Mouse (Mus musculus): Measurements from ENCODE around the gene Cyren.

Gene Cyren

DNA sequence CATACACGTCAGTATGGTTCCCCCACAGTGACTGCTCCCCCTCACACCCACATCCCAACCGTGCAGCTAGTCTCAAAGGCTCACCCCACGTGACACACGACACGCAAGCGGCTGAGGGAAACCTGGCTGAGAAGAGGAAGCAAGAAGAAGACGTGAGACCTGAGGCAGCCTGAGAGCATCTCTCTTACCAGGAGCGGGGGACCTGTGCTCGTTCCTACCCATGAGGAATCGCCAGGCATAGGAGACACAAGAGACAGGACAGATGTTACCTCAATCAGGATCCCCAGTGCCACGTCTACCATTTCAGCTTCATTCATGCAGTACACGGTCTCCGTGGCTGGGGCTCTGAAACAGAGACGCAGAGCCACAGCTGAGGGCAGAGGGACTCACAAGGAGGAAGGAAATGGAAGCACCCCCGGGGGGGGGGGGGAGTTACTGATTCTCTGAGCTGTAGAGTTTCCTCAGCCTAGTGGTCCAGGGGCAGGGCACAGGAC lies 2.5 kb downstream of the Cyren start:
- no peaks in the 10 kb centered on the region for H3K9me3 ChIP-seq (ENCODE audit: low read length)
- no peak overlapping the region for H3K4me3 ChIP-seq (replicated peaks; ENCODE audit: low read length)
- H3K36me3 ChIP-seq (ENCODE audit: insufficient read depth, low read length) = 0 out of 2 replicates have a peak, but pooled peaks cover 3% of the 10 kb centered on the region
- TF ChIP-seq NANOG (IDR thresholded peaks at IDR 0.05; ENCODE audit: borderline replicate concordance, low read length) (no peak), POU5F1 (IDR thresholded peaks at IDR 0.05; ENCODE audit: borderline replicate concordance, low read length) (no peak), CTCF (conservative IDR thresholded peaks at IDR 0.05; ENCODE audit: low read length) (no peak)
- H3K27me3 ChIP-seq (ENCODE audit: insufficient read depth, low read length) = peaks cover 11% of the 10 kb centered on the region
- peaks cover 58% of the 10 kb centered on the region for H3K4me1 ChIP-seq (replicated peaks; ENCODE audit: low read depth, low read length)

DNA sequence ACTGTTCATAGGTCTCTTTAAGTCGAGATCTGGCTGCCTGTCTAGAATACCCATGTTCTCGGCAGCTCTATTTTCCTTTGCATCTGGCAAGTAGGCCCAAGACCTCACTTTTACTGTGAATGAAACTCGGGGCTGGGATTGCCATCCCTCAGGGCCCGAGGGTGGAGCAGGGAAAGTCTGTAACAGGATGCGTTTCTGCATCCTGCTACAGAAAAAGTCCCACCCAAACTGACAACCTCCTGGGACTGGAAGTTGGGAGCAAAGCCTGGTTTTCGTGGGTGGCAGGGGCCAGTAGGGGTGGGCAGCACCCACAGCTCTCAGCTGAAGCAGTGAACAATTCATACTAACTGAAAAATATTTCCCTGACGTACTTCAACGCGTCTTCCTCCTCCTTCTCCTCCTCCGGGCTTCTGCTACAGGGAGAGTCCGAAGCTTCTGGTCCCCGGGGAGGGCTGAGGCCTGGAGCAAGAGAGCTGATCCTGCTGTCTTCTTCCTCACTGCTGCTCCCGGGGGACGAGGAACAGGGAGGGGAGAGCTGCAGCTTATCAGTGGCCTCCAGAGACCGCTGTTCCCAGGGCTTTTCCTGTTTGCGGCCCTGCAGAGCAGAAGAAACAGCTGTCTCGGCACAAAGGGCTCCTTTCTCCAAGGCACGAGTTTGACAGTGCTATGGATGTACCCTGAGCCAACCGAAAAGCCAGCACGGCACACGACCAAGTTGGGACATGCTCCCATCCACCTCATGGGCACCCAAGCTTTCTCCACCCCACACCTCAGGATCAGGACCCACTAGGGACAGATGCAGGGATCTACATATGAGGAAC lies 3.5 kb downstream of the Cyren start:
- TF ChIP-seq NANOG (IDR thresholded peaks at IDR 0.05; ENCODE audit: borderline replicate concordance, low read length) = no peak
- TF ChIP-seq CTCF (conservative IDR thresholded peaks at IDR 0.05; ENCODE audit: low read length) = no peak

DNA sequence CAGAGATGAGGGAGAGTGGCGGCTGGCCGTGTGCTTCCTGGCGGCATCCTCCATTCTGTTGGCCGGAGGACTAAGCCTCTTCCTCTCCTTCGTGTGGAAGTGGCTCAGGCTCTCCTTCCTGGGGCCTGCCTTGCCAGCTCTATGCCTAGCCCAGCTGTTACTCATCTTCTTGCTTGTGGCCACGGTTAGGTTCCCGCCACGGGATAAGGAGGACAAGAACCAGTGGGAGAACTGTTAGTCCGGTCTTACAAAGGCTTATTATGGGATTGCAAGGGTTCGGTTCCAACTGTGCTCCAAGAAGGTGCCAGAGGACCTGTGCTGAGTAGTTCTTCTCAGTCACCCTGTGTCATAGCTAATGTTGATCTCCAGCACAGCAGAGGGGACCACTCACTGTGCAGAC lies 5.0 kb downstream of the Cyren start:
- no peaks in the 10 kb centered on the region for H3K9me3 ChIP-seq (ENCODE audit: low read length)
- H3K4me1 ChIP-seq (replicated peaks; ENCODE audit: low read depth, low read length) = peaks cover 58% of the 10 kb centered on the region
- H3K36me3 ChIP-seq (ENCODE audit: insufficient read depth, low read length) = no peaks in the 10 kb centered on the region
- TF ChIP-seq POU5F1 (IDR thresholded peaks at IDR 0.05; ENCODE audit: borderline replicate concordance, low read length) (no peak), CTCF (conservative IDR thresholded peaks at IDR 0.05; ENCODE audit: low read length) (no peak), NANOG (IDR thresholded peaks at IDR 0.05; ENCODE audit: borderline replicate concordance, low read length) (no peak)
- H3K4me3 ChIP-seq (replicated peaks; ENCODE audit: low read length) = no peak overlapping the region
- H3K27me3 ChIP-seq (ENCODE audit: insufficient read depth, low read length) = peaks cover 22% of the 10 kb centered on the region

More for the DNA sequence above, 3.5 kb downstream of the Cyren start:
- Histone ChIP-seq H3K4me1 (replicated peaks; ENCODE audit: low read depth, low read length) (peaks cover 59% of the 10 kb centered on the region), H3K27me3 (ENCODE audit: insufficient read depth, low read length) (peaks cover 18% of the 10 kb centered on the region), H3K36me3 (ENCODE audit: insufficient read depth, low read length) (no peaks in the 10 kb centered on the region), H3K4me3 (replicated peaks; ENCODE audit: low read length) (no peak overlapping the region), H3K9me3 (ENCODE audit: low read length) (no peaks in the 10 kb centered on the region)

DNA sequence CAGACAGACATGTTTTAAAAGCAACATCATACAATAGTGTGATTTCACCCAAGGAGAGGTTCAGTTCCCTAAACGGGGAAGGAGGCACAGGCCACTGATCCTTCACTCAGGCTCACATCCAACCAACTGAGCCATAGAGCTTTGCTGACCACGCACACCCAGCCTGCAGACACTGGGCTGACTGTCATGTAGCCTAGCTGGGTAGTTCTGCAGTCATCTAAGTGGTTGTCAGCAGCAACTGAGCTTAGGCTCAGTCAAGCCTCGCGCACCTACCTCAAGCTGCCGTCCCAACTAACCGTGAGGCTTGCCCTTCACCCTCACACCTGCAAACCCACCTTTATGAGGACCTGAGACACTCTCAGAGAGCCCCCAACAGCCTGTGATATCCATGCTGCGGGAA lies 5.9 kb downstream of the Cyren start:
- H3K36me3 ChIP-seq (ENCODE audit: insufficient read depth, low read length) = no peaks in the 10 kb centered on the region

DNA sequence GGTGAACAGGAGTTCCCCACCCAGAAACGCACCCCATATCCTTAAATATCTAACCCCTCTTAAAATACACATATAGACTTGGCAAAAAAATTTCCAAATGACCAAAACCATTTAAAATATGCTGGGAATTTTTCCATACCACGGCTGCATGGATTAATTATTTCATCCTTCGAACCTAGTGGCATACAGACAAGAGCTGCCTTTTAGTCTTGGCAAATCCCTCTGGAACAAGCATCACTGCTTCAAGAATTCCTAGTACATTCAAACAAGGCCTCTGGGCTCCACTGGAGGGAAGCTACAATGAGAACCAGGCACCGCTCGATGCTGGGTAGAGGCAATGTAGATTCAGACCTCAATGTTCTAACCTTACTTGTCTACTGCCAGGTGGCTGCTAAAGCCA lies 7.1 kb downstream of the Cyren start:
- Histone ChIP-seq H3K9me3 (ENCODE audit: low read length) (no peaks in the 10 kb centered on the region), H3K4me1 (replicated peaks; ENCODE audit: low read depth, low read length) (peaks cover 61% of the 10 kb centered on the region), H3K27me3 (ENCODE audit: insufficient read depth, low read length) (peaks cover 21% of the 10 kb centered on the region), H3K36me3 (ENCODE audit: insufficient read depth, low read length) (no peaks in the 10 kb centered on the region), H3K4me3 (replicated peaks; ENCODE audit: low read length) (no peak overlapping the region)
- TF ChIP-seq CTCF (conservative IDR thresholded peaks at IDR 0.05; ENCODE audit: low read length) (no peak), POU5F1 (IDR thresholded peaks at IDR 0.05; ENCODE audit: borderline replicate concordance, low read length) (no peak), NANOG (IDR thresholded peaks at IDR 0.05; ENCODE audit: borderline replicate concordance, low read length) (no peak)

More for the DNA sequence above, 5.9 kb downstream of the Cyren start:
- H3K9me3 ChIP-seq (ENCODE audit: low read length) = no peaks in the 10 kb centered on the region
- TF ChIP-seq CTCF (conservative IDR thresholded peaks at IDR 0.05; ENCODE audit: low read length) = no peak
- no peak for TF ChIP-seq POU5F1 (IDR thresholded peaks at IDR 0.05; ENCODE audit: borderline replicate concordance, low read length)
- no peak for TF ChIP-seq NANOG (IDR thresholded peaks at IDR 0.05; ENCODE audit: borderline replicate concordance, low read length)
- no peak overlapping the region for H3K4me3 ChIP-seq (replicated peaks; ENCODE audit: low read length)
- H3K4me1 ChIP-seq (replicated peaks; ENCODE audit: low read depth, low read length) = peaks cover 62% of the 10 kb centered on the region
- peaks cover 27% of the 10 kb centered on the region for H3K27me3 ChIP-seq (ENCODE audit: insufficient read depth, low read length)

DNA sequence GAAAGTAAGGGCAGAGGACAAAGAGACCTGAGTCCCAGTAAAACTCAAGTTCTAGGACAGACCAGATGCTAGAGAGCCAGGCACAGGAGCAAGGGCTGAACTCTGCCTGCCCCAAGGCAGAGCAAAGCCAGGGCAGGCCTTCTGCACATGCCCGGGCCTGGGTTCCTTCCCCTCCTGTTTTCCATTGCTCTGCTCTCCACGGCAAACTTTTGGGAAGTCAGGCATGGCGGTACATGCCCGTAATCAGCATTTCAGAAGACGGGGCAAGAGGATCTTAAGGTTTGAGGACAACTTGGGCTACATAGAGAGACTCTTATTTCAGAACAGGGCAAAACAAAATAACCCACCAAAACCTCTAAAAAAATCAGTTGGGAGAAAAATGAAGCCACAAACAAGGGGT lies 7.7 kb downstream of the Cyren start:
- TF ChIP-seq POU5F1 (IDR thresholded peaks at IDR 0.05; ENCODE audit: borderline replicate concordance, low read length) = no peak
- no peak for TF ChIP-seq CTCF (conservative IDR thresholded peaks at IDR 0.05; ENCODE audit: low read length)
- TF ChIP-seq NANOG (IDR thresholded peaks at IDR 0.05; ENCODE audit: borderline replicate concordance, low read length) = no peak

DNA sequence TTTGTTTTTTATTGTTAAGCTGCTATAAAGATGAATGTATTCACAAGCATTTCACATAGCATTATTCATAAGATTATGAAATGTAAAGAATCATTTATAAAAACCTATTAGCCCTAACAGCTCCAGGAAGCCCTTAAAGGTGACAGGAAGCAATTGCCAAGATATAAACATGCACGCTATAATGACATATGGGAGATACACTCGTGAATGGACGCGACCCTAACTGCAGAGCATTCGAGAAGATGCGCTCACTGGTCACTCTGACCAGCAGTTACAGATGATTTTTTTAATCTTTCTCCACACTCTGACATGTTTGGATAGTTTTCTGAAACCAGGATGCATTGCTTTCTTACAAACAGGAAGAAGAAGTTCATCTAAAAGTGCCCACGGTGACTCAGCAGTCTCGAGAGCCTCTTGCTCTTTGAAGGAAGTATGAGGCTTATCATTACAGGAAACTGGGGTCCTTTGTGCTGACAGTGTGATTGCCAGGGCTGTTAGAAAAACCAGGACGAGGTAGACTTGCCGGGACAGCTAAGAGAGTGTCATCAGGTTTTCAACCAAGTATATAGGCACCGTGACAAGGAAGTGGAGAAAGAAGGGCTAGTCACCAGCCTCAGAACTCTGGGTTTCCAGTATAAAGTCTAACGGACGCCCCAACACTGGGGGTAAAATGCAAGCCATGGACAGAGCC lies 8.5 kb downstream of the Cyren start:
- Histone ChIP-seq H3K4me1 (replicated peaks; ENCODE audit: low read depth, low read length) (peaks cover 59% of the 10 kb centered on the region), H3K4me3 (replicated peaks; ENCODE audit: low read length) (no peak overlapping the region), H3K9me3 (ENCODE audit: low read length) (no peaks in the 10 kb centered on the region), H3K36me3 (ENCODE audit: insufficient read depth, low read length) (no peaks in the 10 kb centered on the region), H3K27me3 (ENCODE audit: insufficient read depth, low read length) (peaks cover 21% of the 10 kb centered on the region)
- TF ChIP-seq CTCF (conservative IDR thresholded peaks at IDR 0.05; ENCODE audit: low read length) = no peak
- no peak for TF ChIP-seq POU5F1 (IDR thresholded peaks at IDR 0.05; ENCODE audit: borderline replicate concordance, low read length)
- TF ChIP-seq NANOG (IDR thresholded peaks at IDR 0.05; ENCODE audit: borderline replicate concordance, low read length) = no peak

More for the DNA sequence above, 7.7 kb downstream of the Cyren start:
- H3K4me3 ChIP-seq (replicated peaks; ENCODE audit: low read length) = no peak overlapping the region
- H3K9me3 ChIP-seq (ENCODE audit: low read length) = no peaks in the 10 kb centered on the region
- H3K4me1 ChIP-seq (replicated peaks; ENCODE audit: low read depth, low read length) = peaks cover 61% of the 10 kb centered on the region
- no peaks in the 10 kb centered on the region for H3K36me3 ChIP-seq (ENCODE audit: insufficient read depth, low read length)
- peaks cover 21% of the 10 kb centered on the region for H3K27me3 ChIP-seq (ENCODE audit: insufficient read depth, low read length)

DNA sequence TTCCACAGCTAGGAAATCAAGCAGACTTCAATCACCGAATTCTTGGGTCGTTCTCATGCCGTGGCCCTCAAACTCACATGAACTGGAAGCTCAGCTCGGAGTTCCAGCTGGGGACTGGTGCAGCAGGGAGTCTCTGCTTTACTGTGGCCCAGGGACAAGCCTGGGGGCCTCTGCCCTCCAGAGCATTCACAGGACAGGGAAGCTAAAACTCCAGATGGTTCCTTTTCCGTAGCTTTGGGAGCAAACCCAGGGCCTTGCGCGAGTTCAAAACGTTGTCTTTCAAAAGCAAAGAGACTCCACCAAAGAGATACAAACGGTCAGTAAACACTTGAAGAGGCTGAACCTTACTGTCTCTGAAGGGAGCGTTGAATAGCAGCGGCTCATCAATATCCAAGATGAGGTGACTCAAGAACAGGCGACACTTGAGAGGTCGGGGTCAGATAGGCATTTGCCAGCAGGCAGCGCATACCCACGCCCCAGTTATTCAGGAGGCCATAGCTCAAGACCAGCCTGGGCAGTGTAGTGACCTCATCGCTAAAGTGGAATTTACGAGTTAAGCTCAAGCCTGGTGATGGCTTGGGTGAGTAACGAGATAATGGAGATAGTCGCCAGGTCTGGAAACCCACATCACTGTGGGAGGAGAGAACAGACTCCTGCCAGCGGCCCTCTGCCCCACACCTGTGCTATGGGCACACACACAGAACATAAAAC lies 9.2 kb downstream of the Cyren start:
- no peak for TF ChIP-seq CTCF (conservative IDR thresholded peaks at IDR 0.05; ENCODE audit: low read length)
- no peak for TF ChIP-seq POU5F1 (IDR thresholded peaks at IDR 0.05; ENCODE audit: borderline replicate concordance, low read length)
- TF ChIP-seq NANOG (IDR thresholded peaks at IDR 0.05; ENCODE audit: borderline replicate concordance, low read length) = no peak
- H3K27me3 ChIP-seq (ENCODE audit: insufficient read depth, low read length) = peaks cover 21% of the 10 kb centered on the region
- H3K36me3 ChIP-seq (ENCODE audit: insufficient read depth, low read length) = no peaks in the 10 kb centered on the region
- peaks cover 54% of the 10 kb centered on the region for H3K4me1 ChIP-seq (replicated peaks; ENCODE audit: low read depth, low read length)
- no peaks in the 10 kb centered on the region for H3K9me3 ChIP-seq (ENCODE audit: low read length)
- no peak overlapping the region for H3K4me3 ChIP-seq (replicated peaks; ENCODE audit: low read length)

All from E14TG2a.4 (cell line).